Mouse (Mus musculus): ENCODE results near the gene Prtg.

- TF ChIP-seq GATA1 (IDR thresholded peaks at IDR 0.05; ENCODE audit: low read length) (no peak), TAL1 (IDR thresholded peaks at IDR 0.05; ENCODE audit: low read length) (no peak)
These were observed 118.6 kb downstream of the Prtg start, which contains the start of gene Pygo1 for GRCm38 (mm10) chr9:72925021-72925934.
